Mouse (Mus musculus) liver, postnatal 0 days (tissue): ENCODE data around the gene Apol7a.

Experiments
- CTCF ChIP-seq: sonication (generic); IDR thresholded peaks from 2 replicates; pipeline ENCODE4 v1.5.1; 2016; ENCODE audit warnings: antibody characterized with exemption, low read depth
- EP300 ChIP-seq: IDR thresholded peaks from 2 replicates; pipeline ENCODE4 v1.6.1; 2016; ENCODE audit warnings: antibody characterized with exemption, low read depth, mild to moderate bottlenecking

DNA sequence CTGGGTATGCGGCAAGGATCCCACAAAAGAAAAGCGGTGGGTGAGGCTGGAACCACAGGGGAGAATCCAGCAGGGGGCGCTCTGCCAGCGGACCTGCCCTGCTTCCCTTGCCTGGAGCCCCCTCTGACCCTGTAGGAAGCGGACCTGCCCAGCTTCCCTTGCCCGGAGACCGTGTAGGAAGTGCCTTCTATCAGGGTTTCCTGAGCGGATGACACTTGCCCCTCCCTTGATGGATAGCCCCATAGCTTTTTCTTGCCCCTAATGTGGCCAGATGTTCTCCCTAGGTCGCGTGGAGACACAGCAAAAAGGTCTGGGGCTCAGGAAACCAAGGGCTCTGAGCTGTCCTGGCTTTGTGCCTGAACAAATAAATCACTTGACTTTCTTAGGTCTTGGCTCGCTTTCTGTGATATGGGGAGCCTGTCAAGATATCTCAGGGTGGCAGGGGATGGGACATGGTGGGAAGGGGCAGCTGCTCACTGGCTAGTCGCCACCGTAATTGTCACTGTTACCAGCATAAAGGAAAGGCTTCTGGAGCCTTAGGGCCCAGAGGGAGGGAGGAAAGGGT is 55.3 kb downstream of the Apol7a start:
- TF ChIP-seq CTCF (peak; percentile 78), EP300 (no peak)
